Comparison of ENCODE assay signal across 12 mouse cellular contexts in genomic region chr7:66471641-66472216, GRCm38 (mm10).
"Had no signal": no experiment of that assay in that cellular context is flagged by ENCODE, and none has a peak within 500 bp of the region (broad histone marks: within the 10 kb centered on the region; RNA-seq: fewer than 3 reads in every experiment).

No protein-coding gene starts in this region.

- H3K4me3 ChIP-seq: hindbrain, embryonic 13.5 days; intestine, embryonic 15.5 days; layer of hippocampus, adult 2 months; limb, embryonic 10.5 days; liver, embryonic 15.5 days; stomach, embryonic 15.5 days had no signal

- H3K9ac ChIP-seq: hindbrain, embryonic 13.5 days; intestine, embryonic 15.5 days; liver, embryonic 15.5 days; stomach, embryonic 15.5 days had no signal

- H3K27ac ChIP-seq: hindbrain, embryonic 13.5 days; hindbrain, postnatal 0 days; intestine, embryonic 15.5 days; layer of hippocampus, adult 2 months; limb, embryonic 10.5 days; liver, embryonic 15.5 days; stomach, embryonic 15.5 days had no signal

- H3K4me2 ChIP-seq: hindbrain, embryonic 13.5 days; intestine, embryonic 15.5 days; liver, embryonic 11.5 days; liver, embryonic 15.5 days; stomach, embryonic 15.5 days had no signal

- H3K27me3 ChIP-seq: hindbrain, embryonic 13.5 days; intestine, embryonic 15.5 days; liver, embryonic 15.5 days; stomach, embryonic 15.5 days had no signal

- H3K9me3 ChIP-seq: hindbrain, embryonic 13.5 days; intestine, embryonic 15.5 days; limb, embryonic 10.5 days; liver, embryonic 15.5 days; stomach, embryonic 15.5 days had no signal

- DNase-seq: lung, adult 2 months; lung, postnatal 14 days; midbrain, embryonic 14.5 days; thymus, postnatal 4 days had no signal

- ATAC-seq: hindbrain, postnatal 0 days; intestine, embryonic 15.5 days had no signal

- H3K36me3 ChIP-seq: hindbrain, embryonic 13.5 days; intestine, embryonic 15.5 days; limb, embryonic 10.5 days; liver, embryonic 15.5 days; stomach, embryonic 15.5 days had no signal

- H3K4me1 ChIP-seq: hindbrain, embryonic 13.5 days; intestine, embryonic 15.5 days; liver, embryonic 15.5 days; stomach, embryonic 15.5 days had no signal
